ENCODE assay signal across 7 mouse cellular contexts in the genomic region with DNA sequence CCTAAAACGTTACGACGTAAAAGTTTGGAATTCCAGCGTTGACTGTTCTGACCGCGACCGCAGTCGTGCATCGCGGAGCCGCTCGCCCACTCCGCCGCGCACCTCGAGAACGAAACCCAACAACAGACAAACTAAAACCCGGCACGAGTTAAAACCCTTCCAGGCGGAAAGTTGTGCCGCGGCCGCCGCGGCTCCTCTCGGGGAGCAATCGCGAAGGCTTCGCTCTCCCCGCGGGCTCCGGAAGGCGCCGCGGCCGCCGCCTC.
DNase-seq lines count a peak whose midpoint lies in the region; ATAC-seq and TF ChIP-seq lines count a peak whose summit lies in the region.

No protein-coding gene starts in this region.

- peak overlapping the region; percentile 86 for H3K4me3 ChIP-seq in thymus, adult 2 months (ENCODE audit: control insufficient read depth, insufficient read depth, low read length)
- peak overlapping the region; percentile 83 for H3K4me3 ChIP-seq in forebrain, postnatal 0 days (ENCODE audit: low read depth, low read length)
- H3K4me3 ChIP-seq in limb, embryonic 11.5 days (ENCODE audit: low read depth, low read length): peak overlapping the region; percentile 64
- H3K4me3 ChIP-seq in midbrain, embryonic 10.5 days: peak overlapping the region; percentile 91

- H3K27ac ChIP-seq in thymus, adult 2 months (ENCODE audit: control insufficient read depth, insufficient read depth, low read length): peak overlapping the region; percentile 87
- peak overlapping the region; percentile 100 for H3K27ac ChIP-seq in forebrain, postnatal 0 days (ENCODE audit: low read depth, low read length)
- peak overlapping the region; percentile 99 for H3K27ac ChIP-seq in limb, embryonic 11.5 days (replicated peaks; ENCODE audit: low read depth, low read length)
- peak overlapping the region; percentile 100 for H3K27ac ChIP-seq in midbrain, embryonic 10.5 days (replicated peaks)

- ATAC-seq in forebrain, postnatal 0 days: peak; percentile 10
- ATAC-seq in limb, embryonic 11.5 days (ENCODE audit: insufficient number of reproducible peaks, low FRiP score, low TSS enrichment, low read depth): no peak

- peaks cover 10% of the 10 kb centered on the region for H3K4me1 ChIP-seq in thymus, adult 2 months (replicated peaks; ENCODE audit: control insufficient read depth, insufficient read depth, low read length)
- H3K4me1 ChIP-seq in forebrain, postnatal 0 days (ENCODE audit: insufficient read depth): peaks cover 16% of the 10 kb centered on the region
- peaks cover 10% of the 10 kb centered on the region for H3K4me1 ChIP-seq in limb, embryonic 11.5 days (ENCODE audit: control insufficient read depth, insufficient read depth, low read length)
- peaks cover 36% of the 10 kb centered on the region for H3K4me1 ChIP-seq in midbrain, embryonic 10.5 days

- no peaks in the 10 kb centered on the region for H3K36me3 ChIP-seq in thymus, adult 2 months (ENCODE audit: control insufficient read depth, insufficient read depth, low read length)
- H3K36me3 ChIP-seq in forebrain, postnatal 0 days (ENCODE audit: insufficient read depth): 0 out of 2 replicates have a peak, but pooled peaks cover 14% of the 10 kb centered on the region
- H3K36me3 ChIP-seq in limb, embryonic 11.5 days (ENCODE audit: control insufficient read depth, insufficient read depth, low read length): peaks cover 8% of the 10 kb centered on the region; the same call in 1 of the 2 replicates
- peaks cover 33% of the 10 kb centered on the region for H3K36me3 ChIP-seq in midbrain, embryonic 10.5 days

- no peaks in the 10 kb centered on the region for H3K27me3 ChIP-seq in thymus, adult 2 months (ENCODE audit: control insufficient read depth, insufficient read depth, low read length)
- H3K27me3 ChIP-seq in forebrain, postnatal 0 days (ENCODE audit: insufficient read depth, low read length): no peaks in the 10 kb centered on the region
- H3K27me3 ChIP-seq in limb, embryonic 11.5 days (ENCODE audit: control insufficient read depth, insufficient read depth, low read length): no peaks in the 10 kb centered on the region
- H3K27me3 ChIP-seq in midbrain, embryonic 10.5 days (ENCODE audit: low read depth, poor library complexity, severe bottlenecking): no peaks in the 10 kb centered on the region

- peak overlapping the region; percentile 90 for H3K9ac ChIP-seq in forebrain, postnatal 0 days
- H3K9ac ChIP-seq in limb, embryonic 11.5 days (ENCODE audit: low read length): peak overlapping the region; percentile 92

- no peak for DNase-seq in thymus, adult 2 months
- no peak for DNase-seq in thymus, postnatal 25 days
- peak; percentile 52 for DNase-seq in brain, adult 2 months (ENCODE audit: low read depth, low spot score)
- DNase-seq in forebrain, postnatal 0 days: peak; percentile 60
- DNase-seq in limb, embryonic 11.5 days (ENCODE audit: low spot score): peak; percentile 71
- no peak for DNase-seq in midbrain, embryonic 10.5 days (ENCODE audit: low spot score)
- DNase-seq in frontal cortex, postnatal 10 days (ENCODE audit: low spot score in 2 of 2): no peak

- WGBS in thymus, adult 2 months: under 1% methylated on average over 37 of the region's 37 CpGs
- under 1% methylated on average over 37 of the region's 37 CpGs for WGBS in forebrain, postnatal 0 days
- WGBS in limb, embryonic 11.5 days: under 1% methylated on average over 37 of the region's 37 CpGs
- WGBS in midbrain, embryonic 10.5 days: under 1% methylated on average over 37 of the region's 37 CpGs

- 0 out of 2 replicates have a peak, but pooled peaks have one; percentile 47 for TF ChIP-seq POLR2A in thymus, adult 2 months (IDR thresholded peaks at IDR 0.05; ENCODE audit: control insufficient read depth, extremely low read depth, insufficient read depth, low read length, poor library complexity)

- TF ChIP-seq CTCF in thymus, adult 2 months (IDR thresholded peaks at IDR 0.05; ENCODE audit: borderline replicate concordance, control insufficient read depth, extremely low read depth, insufficient read depth, low read length, poor library complexity): 0 out of 2 replicates have a peak, but pooled peaks have one; percentile 41
- TF ChIP-seq CTCF in forebrain, postnatal 0 days (IDR thresholded peaks at IDR 0.05; ENCODE audit: low read depth): no peak

- no peaks in the 10 kb centered on the region for H3K9me3 ChIP-seq in forebrain, postnatal 0 days (ENCODE audit: low read length)
- H3K9me3 ChIP-seq in limb, embryonic 11.5 days (ENCODE audit: control insufficient read depth, low read length): no peaks in the 10 kb centered on the region; the same call in 1 of the 2 replicates
- H3K9me3 ChIP-seq in midbrain, embryonic 10.5 days (replicated peaks): no peaks in the 10 kb centered on the region; the same call in 1 of the 2 replicates

- peak overlapping the region; percentile 75 for H3K4me2 ChIP-seq in forebrain, postnatal 0 days (ENCODE audit: low read depth)
- H3K4me2 ChIP-seq in limb, embryonic 11.5 days (ENCODE audit: low read depth, severe bottlenecking): peak overlapping the region; percentile 60

Comparison
In these comparisons a context has a peak if more than half of its experiments do, and no peak if none do; other contexts are left out.
1. DNase-seq: peak in brain, adult 2 months (single experiment), forebrain, postnatal 0 days (single experiment) and limb, embryonic 11.5 days (single experiment); none in thymus, adult 2 months (single experiment), thymus, postnatal 25 days (single experiment), midbrain, embryonic 10.5 days (single experiment) and frontal cortex, postnatal 10 days (0 of 2).
2. Peak in every context shown above with its lines, with median percentiles within 50 percentile points of each other: H3K27ac ChIP-seq and H3K4me3 ChIP-seq.